Mouse (Mus musculus) embryonic facial prominence, embryonic 10.5 days (tissue): ENCODE data around the gene Vsig10. TPM values are rescaled to one million over a fixed set of nuclear protein-coding genes. Genes with fewer than 3 reads are reported as not detected.

Source experiments
- DNase-seq: peaks from one replicate; pipeline ENCODE4 v3.0.0-alpha.2; 2017; ENCODE audit warnings: low spot score
- H3K27ac ChIP-seq: fragments of 300-500 bp; sonication (generic); replicated peaks from 2 replicates; pipeline ENCODE4 v1.5.1; 2016; ENCODE audit warnings: mild to moderate bottlenecking
- H3K27me3 ChIP-seq: fragments of 300-500 bp; sonication (generic); replicated peaks from 2 replicates; pipeline ENCODE4 v1.6.1; 2016; ENCODE audit warnings: low read depth, mild to moderate bottlenecking; ENCODE audit not compliant: poor library complexity, severe bottlenecking
- H3K36me3 ChIP-seq: fragments of 300-500 bp; sonication (generic); replicated peaks from 2 replicates; pipeline ENCODE4 v1.6.1; 2016; ENCODE audit warnings: mild to moderate bottlenecking, moderate library complexity
- H3K4me1 ChIP-seq: fragments of 300-500 bp; sonication (generic); 2 replicates; pipeline ENCODE4 v1.6.1; 2016
- H3K4me3 ChIP-seq: fragments of 300-500 bp; sonication (generic); 2 replicates; pipeline ENCODE4 v1.5.1; 2016; ENCODE audit warnings: mild to moderate bottlenecking, moderate library complexity
- H3K9me3 ChIP-seq: fragments of 300-500 bp; sonication (generic); 2 replicates; pipeline ENCODE4 v1.6.1; 2016; ENCODE audit warnings: mild to moderate bottlenecking
- WGBS: fragments of 180-500 bp; shearing (Covaris S2); methylation state at CpG from one replicate; pipeline ENCODE4 v1.1.7; 2016; 5-methylcytosine and 5-hydroxymethylcytosine counted together
- polyA plus RNA-seq: library from polyadenylated mRNA; unstranded; fragments of >200 nt; fragmentation: Nextera tagmentation; extraction: Ambion mirVana; gene quantifications from 2 replicates; pipeline ENCODE4 v1.2.1, GENCODE M21; 2016

The Vsig10 gene
- polyA plus RNA-seq, 1 experiment from 2014 or later: 4.0 TPM

DNA sequence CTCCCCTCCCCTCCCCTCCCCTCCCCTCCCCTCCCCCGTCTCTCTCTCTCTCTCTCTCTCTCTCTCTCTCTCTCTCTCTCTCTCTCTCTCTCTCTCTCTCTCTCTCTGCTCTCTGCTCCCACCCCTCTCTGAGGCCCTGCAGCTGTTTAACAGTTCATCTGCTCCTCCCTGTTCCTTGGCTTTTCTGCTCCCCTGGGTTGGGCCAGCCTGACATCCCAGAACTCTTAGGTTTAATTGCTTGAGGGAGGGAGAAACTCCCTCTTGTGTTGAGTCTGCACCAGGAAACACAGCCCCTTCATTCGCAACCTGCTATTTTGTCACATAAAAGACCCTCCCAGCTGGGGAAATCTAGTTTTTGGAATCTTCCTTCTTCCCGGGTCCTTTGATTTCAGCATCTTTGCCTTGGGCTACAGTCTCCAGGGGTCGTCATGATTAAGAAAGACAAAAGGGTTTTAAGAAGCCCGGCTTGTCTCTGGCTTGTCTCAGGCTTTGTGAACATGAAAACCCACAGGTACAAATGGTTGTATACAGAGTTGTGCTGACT, 79.2 kb downstream of the Vsig10 start:
- H3K36me3 ChIP-seq: no peaks in the 10 kb centered on the region
- no peaks in the 10 kb centered on the region for H3K27me3 ChIP-seq
- peaks cover 10% of the 10 kb centered on the region for H3K4me1 ChIP-seq
- WGBS: 17% methylated on average over 4 of the region's 5 CpGs
- no peak for DNase-seq
- no peak overlapping the region for H3K27ac ChIP-seq
- no peak overlapping the region for H3K4me3 ChIP-seq
- 0 out of 2 replicates have a peak, but pooled peaks cover 4% of the 10 kb centered on the region for H3K9me3 ChIP-seq

DNA sequence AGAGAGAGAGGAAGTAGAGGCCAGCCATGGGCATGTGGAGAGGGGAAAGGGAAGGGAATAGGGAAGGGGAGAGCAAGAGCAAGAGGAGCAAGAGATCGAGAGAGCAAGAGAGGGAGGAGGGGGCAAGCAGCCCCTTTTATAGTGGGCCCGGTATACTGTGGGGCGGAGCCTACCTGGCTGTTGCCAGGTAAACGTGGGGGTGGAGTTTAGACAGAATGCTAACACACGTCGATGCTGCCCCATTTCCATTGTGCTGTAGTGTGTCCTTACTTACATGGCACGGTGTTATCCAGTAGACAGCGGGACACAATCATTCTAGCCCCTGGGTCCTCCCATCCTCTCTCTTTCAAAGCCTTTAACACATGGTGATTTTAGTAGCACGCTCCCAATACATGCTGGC, 80.4 kb downstream of the Vsig10 start:
- Histone ChIP-seq H3K27ac (no peak overlapping the region), H3K4me1 (peaks cover 10% of the 10 kb centered on the region), H3K4me3 (no peak overlapping the region), H3K27me3 (no peaks in the 10 kb centered on the region), H3K36me3 (no peaks in the 10 kb centered on the region), H3K9me3 (no peaks in the 10 kb centered on the region)
- DNase-seq: no peak
- 72% methylated on average over 9 of the region's 9 CpGs for WGBS

DNA sequence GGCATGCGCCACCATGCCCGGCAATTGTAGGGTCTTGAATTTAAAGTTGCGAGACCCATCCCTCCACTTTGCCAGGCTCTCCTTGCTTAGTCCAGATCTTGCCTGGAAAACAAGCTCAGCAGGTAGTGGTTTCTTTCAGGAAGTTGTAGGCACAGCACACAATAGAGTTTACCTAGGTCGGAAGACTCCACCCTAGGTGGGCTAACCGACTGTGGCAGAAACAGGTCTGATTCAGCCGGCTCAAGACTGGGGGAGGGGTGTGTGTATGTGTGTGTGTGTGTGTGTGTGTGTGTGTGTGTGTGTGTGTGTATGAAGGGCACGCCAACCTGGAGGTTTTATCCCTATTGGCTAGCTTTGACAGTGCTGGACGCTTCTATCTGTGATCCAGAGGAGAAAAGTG, 84.7 kb downstream of the Vsig10 start:
- 83% methylated on average over 8 of the region's 8 CpGs for WGBS
- Histone ChIP-seq H3K4me1 (no peaks in the 10 kb centered on the region), H3K36me3 (no peaks in the 10 kb centered on the region), H3K27me3 (no peaks in the 10 kb centered on the region), H3K4me3 (no peak overlapping the region), H3K27ac (no peak overlapping the region), H3K9me3 (no peaks in the 10 kb centered on the region)
- no peak for DNase-seq

Other genes starting within 250 kb of the Vsig10 start
- 74.6 and 76.4 TPM in 2 replicates for gene Suds3, start 203.0 kb upstream of the Vsig10 start, polyA plus RNA-seq
- gene Taok3, start 199.0 kb upstream of the Vsig10 start, polyA plus RNA-seq: 8.1 TPM in 2 replicates
- 895 and 919 TPM in 2 replicates for gene Pebp1, start 31.5 kb upstream of the Vsig10 start, polyA plus RNA-seq
- gene Wsb2, start 38.2 kb downstream of the Vsig10 start, polyA plus RNA-seq: 42.0 and 47.3 TPM in 2 replicates
- 135 TPM in 2 replicates for gene Rfc5, start 70.0 kb downstream of the Vsig10 start, polyA plus RNA-seq
- 0.24 and 0.32 TPM in 2 replicates for gene Ksr2, start 94.9 kb downstream of the Vsig10 start, polyA plus RNA-seq